Mouse (Mus musculus) erythroblast, adult 5-6 weeks (primary cell): ENCODE data around the gene Tatdn3. TPM values are rescaled to one million over a fixed set of nuclear protein-coding genes. Genes with fewer than 3 reads are reported as not detected.

Source experiments
- ATAC-seq: replicated peaks from 2 replicates; pipeline ENCODE4 v1.8.0; 2016; ENCODE audit warnings: moderate number of reproducible peaks, mild to moderate bottlenecking, moderate TSS enrichment, inconsistent platforms; ENCODE audit not compliant: poor library complexity, low FRiP score, severe bottlenecking
- total RNA-seq, 2 experiments: library from RNA; stranded (forward) in 1 of 2; stranded (reverse) in 1 of 2; fragments of 150-400 nt in 1 of 2; fragments of 200-764, 138-1000 nt in 1 of 2; gene quantifications; 2 replicates each; pipeline versions ENCODE4 v1.2.3 to v1.2.4; 2015 to 2017; ENCODE audit warnings: low replicate concordance in 2 of 2

Gene Tatdn3
- total RNA-seq, 2 experiments from 2014 or later = 1.3 to 8.5 TPM

GRCm38 (mm10) chr1:191084951-191085559 lies 22.3 kb upstream of the Tatdn3 start:
- ATAC-seq = peak; percentile 79

- ATAC-seq = no peak
Observed at GRCm38 (mm10) chr1:191083230-191083629, 20.5 kb upstream of the Tatdn3 start.

- no peak for ATAC-seq
Observed at GRCm38 (mm10) chr1:191075199-191075883, 12.6 kb upstream of the Tatdn3 start.

GRCm38 (mm10) chr1:191073486-191073885 lies 10.8 kb upstream of the Tatdn3 start:
- ATAC-seq = no peak

GRCm38 (mm10) chr1:191073001-191073400 lies 10.3 kb upstream of the Tatdn3 start:
- no peak for ATAC-seq

- ATAC-seq = no peak
Observed at GRCm38 (mm10) chr1:191072329-191072913, 9.7 kb upstream of the Tatdn3 start.

GRCm38 (mm10) chr1:191071613-191072012 lies 8.9 kb upstream of the Tatdn3 start:
- no peak for ATAC-seq

- no peak for ATAC-seq
Observed at GRCm38 (mm10) chr1:191070259-191070658, 7.5 kb upstream of the Tatdn3 start.

GRCm38 (mm10) chr1:191068377-191068776 lies 5.6 kb upstream of the Tatdn3 start:
- ATAC-seq = no peak

- ATAC-seq = no peak
Observed at GRCm38 (mm10) chr1:191065188-191065587, 2.5 kb upstream of the Tatdn3 start.

GRCm38 (mm10) chr1:191064535-191064934 lies 1.8 kb upstream of the Tatdn3 start:
- no peak for ATAC-seq

- no peak for ATAC-seq
Observed at GRCm38 (mm10) chr1:191063700-191064099, 968 bp upstream of the Tatdn3 start.

- ATAC-seq = peak; percentile 54
Observed at GRCm38 (mm10) chr1:191062241-191062780, 421 bp downstream of the Tatdn3 start.

- ATAC-seq = no peak
Observed at GRCm38 (mm10) chr1:191057461-191057860, 5.3 kb downstream of the Tatdn3 start.

GRCm38 (mm10) chr1:191055533-191055873 lies 7.2 kb downstream of the Tatdn3 start:
- 0 out of 2 replicates have a peak, but pooled peaks have one; percentile 31 for ATAC-seq

GRCm38 (mm10) chr1:191054870-191055532 lies 7.7 kb downstream of the Tatdn3 start:
- ATAC-seq = 0 out of 2 replicates have a peak, but pooled peaks have one; percentile 49

GRCm38 (mm10) chr1:191053555-191053954 lies 9.2 kb downstream of the Tatdn3 start:
- no peak for ATAC-seq

- no peak for ATAC-seq
Observed at GRCm38 (mm10) chr1:191046231-191046824, 16.4 kb downstream of the Tatdn3 start.

- ATAC-seq = no peak
Observed at GRCm38 (mm10) chr1:191045264-191045663, 17.5 kb downstream of the Tatdn3 start.

GRCm38 (mm10) chr1:191042688-191043087 lies 20.0 kb downstream of the Tatdn3 start:
- no peak for ATAC-seq
